Mouse (Mus musculus): ENCODE data around the gene Tmem52b. TPM values are rescaled to one million over a fixed set of nuclear protein-coding genes. Genes with fewer than 3 reads are reported as not detected.

Gene Tmem52b
- polyA plus RNA-seq, 1 experiment: 0.02 TPM

DNA sequence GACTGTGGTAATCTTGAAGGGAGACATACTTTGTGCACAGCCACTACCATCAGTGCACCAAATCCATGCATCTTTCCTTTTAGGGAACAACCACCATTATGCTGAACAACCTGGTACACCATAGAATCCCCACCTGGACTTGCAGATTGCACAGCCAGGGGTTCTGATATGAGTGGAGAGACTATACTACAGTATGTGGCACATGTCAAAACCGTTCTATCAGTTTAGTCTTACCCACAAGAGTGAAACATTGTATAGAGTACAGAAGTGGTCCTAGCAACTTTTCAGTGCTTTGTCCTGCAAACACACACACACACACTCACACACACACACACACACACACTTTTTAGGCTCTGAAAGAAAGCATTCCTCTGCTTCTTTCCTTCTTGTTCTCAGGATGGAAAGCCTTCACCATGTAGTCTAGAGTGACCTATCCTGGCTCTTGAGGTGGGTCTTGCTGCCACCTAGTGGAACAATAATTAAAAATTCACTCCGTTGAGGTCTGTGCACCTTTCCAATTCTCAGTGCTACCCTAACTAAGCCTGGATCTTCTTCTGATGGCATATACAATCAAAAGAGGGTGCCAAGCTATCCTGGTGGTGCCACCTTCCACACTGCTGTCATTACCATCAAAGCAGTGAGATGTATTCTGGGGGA, 5.5 kb downstream of the Tmem52b start:
- H3K4me3 ChIP-seq (ENCODE audit: insufficient read depth, poor library complexity, severe bottlenecking): no peak overlapping the region
- TF ChIP-seq MYOG (IDR thresholded peaks at IDR 0.05; ENCODE audit: control insufficient read depth, extremely low read depth, insufficient read length) (no peak), MYOD1 (IDR thresholded peaks at IDR 0.05; ENCODE audit: control insufficient read depth, insufficient read length, low read depth) (no peak), USF1 (IDR thresholded peaks at IDR 0.05; ENCODE audit: low read depth) (no peak), CTCF (IDR thresholded peaks at IDR 0.05; ENCODE audit: control insufficient read depth, insufficient read depth, insufficient read length) (no peak), FOSL1 (IDR thresholded peaks at IDR 0.05; ENCODE audit: insufficient read depth, low read length, poor library complexity, severe bottlenecking) (no peak), CEBPB (IDR thresholded peaks at IDR 0.05; ENCODE audit: low read depth) (no peak), MAX (IDR thresholded peaks at IDR 0.05) (no peak)
- no peaks in the 10 kb centered on the region for H3K79me3 ChIP-seq (ENCODE audit: low read depth)
- H3K27me3 ChIP-seq (ENCODE audit: control insufficient read depth, insufficient read depth, insufficient read length): no peaks in the 10 kb centered on the region
- H3ac ChIP-seq (ENCODE audit: control insufficient read depth, insufficient read length, low read depth): no peak overlapping the region
- no peaks in the 10 kb centered on the region for H3K36me3 ChIP-seq (ENCODE audit: control insufficient read depth, insufficient read depth)
- H3K79me2 ChIP-seq (ENCODE audit: control insufficient read depth, insufficient read depth): no peaks in the 10 kb centered on the region

GRCm38 (mm10) chr6:129526069-129526468, 13.7 kb downstream of the Tmem52b start:
- Histone ChIP-seq H3K36me3 (ENCODE audit: control insufficient read depth, insufficient read depth) (no peaks in the 10 kb centered on the region), H3ac (ENCODE audit: control insufficient read depth, insufficient read length, low read depth) (no peak overlapping the region), H3K27me3 (ENCODE audit: control insufficient read depth, insufficient read depth, insufficient read length) (no peaks in the 10 kb centered on the region), H3K79me3 (ENCODE audit: low read depth) (no peaks in the 10 kb centered on the region), H3K4me3 (ENCODE audit: insufficient read depth, poor library complexity, severe bottlenecking) (no peak overlapping the region), H3K79me2 (ENCODE audit: control insufficient read depth, insufficient read depth) (no peaks in the 10 kb centered on the region)
- TF ChIP-seq MYOD1 (IDR thresholded peaks at IDR 0.05; ENCODE audit: control insufficient read depth, insufficient read length, low read depth) (no peak), MYOG (IDR thresholded peaks at IDR 0.05; ENCODE audit: control insufficient read depth, extremely low read depth, insufficient read length) (no peak), CTCF (IDR thresholded peaks at IDR 0.05; ENCODE audit: control insufficient read depth, insufficient read depth, insufficient read length) (no peak), MAX (IDR thresholded peaks at IDR 0.05) (no peak)

GRCm38 (mm10) chr6:129527416-129527815, 15.1 kb downstream of the Tmem52b start:
- Histone ChIP-seq H3K27me3 (ENCODE audit: control insufficient read depth, insufficient read depth, insufficient read length) (no peaks in the 10 kb centered on the region), H3K4me3 (ENCODE audit: insufficient read depth, poor library complexity, severe bottlenecking) (no peak overlapping the region), H3ac (ENCODE audit: control insufficient read depth, insufficient read length, low read depth) (no peak overlapping the region), H3K36me3 (ENCODE audit: control insufficient read depth, insufficient read depth) (no peaks in the 10 kb centered on the region), H3K79me3 (ENCODE audit: low read depth) (no peaks in the 10 kb centered on the region), H3K79me2 (ENCODE audit: control insufficient read depth, insufficient read depth) (no peaks in the 10 kb centered on the region)
- no peak for TF ChIP-seq USF1 (IDR thresholded peaks at IDR 0.05; ENCODE audit: low read depth)
- no peak for TF ChIP-seq MYOD1 (IDR thresholded peaks at IDR 0.05; ENCODE audit: control insufficient read depth, insufficient read length, low read depth)
- TF ChIP-seq CTCF (IDR thresholded peaks at IDR 0.05; ENCODE audit: control insufficient read depth, insufficient read depth, insufficient read length): no peak
- no peak for TF ChIP-seq MAX (IDR thresholded peaks at IDR 0.05)
- TF ChIP-seq MYOG (IDR thresholded peaks at IDR 0.05; ENCODE audit: control insufficient read depth, extremely low read depth, insufficient read length): no peak
- TF ChIP-seq CEBPB (IDR thresholded peaks at IDR 0.05; ENCODE audit: low read depth): no peak
- TF ChIP-seq FOSL1 (IDR thresholded peaks at IDR 0.05; ENCODE audit: insufficient read depth, low read length, poor library complexity, severe bottlenecking): no peak

GRCm38 (mm10) chr6:129529605-129530004, 17.2 kb downstream of the Tmem52b start:
- H3K36me3 ChIP-seq (ENCODE audit: control insufficient read depth, insufficient read depth): no peaks in the 10 kb centered on the region
- peaks cover 17% of the 10 kb centered on the region for H3K79me2 ChIP-seq (ENCODE audit: control insufficient read depth, insufficient read depth)
- no peak for TF ChIP-seq CEBPB (IDR thresholded peaks at IDR 0.05; ENCODE audit: low read depth)
- TF ChIP-seq MYOD1 (IDR thresholded peaks at IDR 0.05; ENCODE audit: control insufficient read depth, insufficient read length, low read depth): no peak
- TF ChIP-seq MAX (IDR thresholded peaks at IDR 0.05): no peak
- TF ChIP-seq MYOG (IDR thresholded peaks at IDR 0.05; ENCODE audit: control insufficient read depth, extremely low read depth, insufficient read length): no peak
- TF ChIP-seq USF1 (IDR thresholded peaks at IDR 0.05; ENCODE audit: low read depth): no peak
- TF ChIP-seq CTCF (IDR thresholded peaks at IDR 0.05; ENCODE audit: control insufficient read depth, insufficient read depth, insufficient read length): no peak
- peaks cover 11% of the 10 kb centered on the region for H3K79me3 ChIP-seq (ENCODE audit: low read depth)
- no peak overlapping the region for H3K4me3 ChIP-seq (ENCODE audit: insufficient read depth, poor library complexity, severe bottlenecking)
- H3ac ChIP-seq (ENCODE audit: control insufficient read depth, insufficient read length, low read depth): no peak overlapping the region
- no peaks in the 10 kb centered on the region for H3K27me3 ChIP-seq (ENCODE audit: control insufficient read depth, insufficient read depth, insufficient read length)

DNA sequence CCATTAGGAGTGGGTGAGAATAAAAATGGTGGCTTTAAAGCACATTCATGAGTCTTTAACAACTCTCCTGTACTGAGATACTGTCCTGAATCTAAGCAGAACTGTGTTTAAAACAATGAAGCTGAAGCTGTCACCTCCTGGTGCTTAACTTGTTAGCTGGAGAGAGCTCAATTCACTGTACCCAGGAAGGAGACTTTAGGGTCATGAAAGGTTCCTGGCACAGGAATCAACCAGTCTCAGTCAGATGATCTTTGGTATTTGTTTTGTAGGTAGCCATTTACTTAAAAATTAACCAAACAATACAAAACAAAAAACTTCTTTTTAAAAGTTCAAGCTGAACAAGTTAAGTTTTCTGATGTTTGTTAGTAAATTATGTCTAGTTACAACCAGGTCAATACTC, 17.9 kb downstream of the Tmem52b start:
- no peak overlapping the region for H3ac ChIP-seq (ENCODE audit: control insufficient read depth, insufficient read length, low read depth)
- TF ChIP-seq USF1 (IDR thresholded peaks at IDR 0.05; ENCODE audit: low read depth): no peak
- no peak for TF ChIP-seq FOSL1 (IDR thresholded peaks at IDR 0.05; ENCODE audit: insufficient read depth, low read length, poor library complexity, severe bottlenecking)
- no peak overlapping the region for H3K4me3 ChIP-seq (ENCODE audit: insufficient read depth, poor library complexity, severe bottlenecking)

GRCm38 (mm10) chr6:129532556-129532941, 20.2 kb downstream of the Tmem52b start:
- Histone ChIP-seq H3K4me3 (ENCODE audit: insufficient read depth, poor library complexity, severe bottlenecking) (peak overlapping the region; percentile 87), H3ac (ENCODE audit: control insufficient read depth, insufficient read length, low read depth) (peak overlapping the region; percentile 44), H3K36me3 (ENCODE audit: control insufficient read depth, insufficient read depth) (peaks cover 3% of the 10 kb centered on the region), H3K79me3 (ENCODE audit: low read depth) (peaks cover 27% of the 10 kb centered on the region), H3K79me2 (ENCODE audit: control insufficient read depth, insufficient read depth) (peaks cover 43% of the 10 kb centered on the region), H3K27me3 (ENCODE audit: control insufficient read depth, insufficient read depth, insufficient read length) (no peaks in the 10 kb centered on the region)
- TF ChIP-seq MYOG (IDR thresholded peaks at IDR 0.05; ENCODE audit: control insufficient read depth, extremely low read depth, insufficient read length): no peak
- TF ChIP-seq MAX (IDR thresholded peaks at IDR 0.05): no peak
- no peak for TF ChIP-seq CEBPB (IDR thresholded peaks at IDR 0.05; ENCODE audit: low read depth)
- no peak for TF ChIP-seq CTCF (IDR thresholded peaks at IDR 0.05; ENCODE audit: control insufficient read depth, insufficient read depth, insufficient read length)
- TF ChIP-seq FOSL1 (IDR thresholded peaks at IDR 0.05; ENCODE audit: insufficient read depth, low read length, poor library complexity, severe bottlenecking): no peak
- no peak for TF ChIP-seq MYOD1 (IDR thresholded peaks at IDR 0.05; ENCODE audit: control insufficient read depth, insufficient read length, low read depth)
- TF ChIP-seq USF1 (IDR thresholded peaks at IDR 0.05; ENCODE audit: low read depth): no peak

More for the DNA sequence above, 17.9 kb downstream of the Tmem52b start:
- Histone ChIP-seq H3K79me2 (ENCODE audit: control insufficient read depth, insufficient read depth) (peaks cover 24% of the 10 kb centered on the region), H3K27me3 (ENCODE audit: control insufficient read depth, insufficient read depth, insufficient read length) (no peaks in the 10 kb centered on the region), H3K79me3 (ENCODE audit: low read depth) (peaks cover 17% of the 10 kb centered on the region), H3K36me3 (ENCODE audit: control insufficient read depth, insufficient read depth) (no peaks in the 10 kb centered on the region)
